Mouse (Mus musculus) stomach, postnatal 0 days (tissue): ENCODE data around the gene Wdr74.

Experiments used
- CTCF ChIP-seq: IDR thresholded peaks from 2 replicates; pipeline ENCODE4 v1.5.1; 2016; ENCODE audit warnings: antibody characterized with exemption, low read depth, mild to moderate bottlenecking, moderate library complexity
- EP300 ChIP-seq: optimal IDR thresholded peaks from 2 replicates; pipeline ENCODE3; 2016; ENCODE audit warnings: antibody characterized with exemption

DNA sequence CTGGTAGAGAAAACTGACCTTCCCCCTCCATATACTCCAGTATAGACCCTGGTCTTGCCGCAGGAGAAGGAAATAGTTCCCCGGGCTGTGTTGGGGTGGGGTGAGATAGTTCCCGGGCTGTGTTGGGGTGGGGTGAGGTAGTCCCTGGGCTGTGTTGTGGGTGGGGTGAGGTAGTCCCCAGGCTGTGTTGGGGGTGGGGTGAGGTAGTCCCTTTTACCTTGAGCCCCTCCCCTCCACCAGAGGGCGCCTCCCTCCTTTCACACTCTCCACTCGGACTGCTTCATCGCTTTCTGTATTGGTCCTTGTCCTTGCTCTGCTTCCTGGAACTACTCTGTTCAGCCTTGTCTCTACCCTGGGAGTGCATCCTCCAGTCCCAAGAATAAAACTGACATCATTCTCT, 40.3 kb upstream of the Wdr74 start:
- TF ChIP-seq EP300 (no peak), CTCF (peak; percentile 67)
